ENCODE assay signal across 13 mouse cellular contexts in the genomic region with DNA sequence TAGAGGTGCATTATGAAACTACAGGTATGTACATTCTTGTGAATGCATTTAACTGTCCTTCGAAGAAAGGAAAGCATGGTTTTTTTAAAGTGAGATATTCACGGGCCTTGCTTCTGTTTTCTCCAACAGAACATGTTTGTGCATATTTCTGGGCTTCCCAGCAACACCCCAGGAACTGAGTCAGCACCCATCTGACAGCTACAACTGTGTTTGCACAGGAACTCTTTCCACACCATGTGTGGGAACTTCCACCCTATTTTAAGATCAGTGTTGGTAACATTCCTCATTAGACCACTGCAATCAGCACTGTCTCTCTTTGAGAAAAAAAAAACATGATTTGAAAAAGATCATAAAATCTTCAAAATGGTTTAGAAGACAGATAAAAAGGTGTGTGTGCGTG.
DNase-seq lines count a peak whose midpoint lies in the region; ATAC-seq lines count a peak whose summit lies in the region.
"Had no signal": no experiment of that assay in that cellular context is flagged by ENCODE, and none has a peak within 500 bp of the region (broad histone marks: within the 10 kb centered on the region; RNA-seq: fewer than 3 reads in every experiment).

No protein-coding gene starts in this region.

- DNase-seq in layer of hippocampus, adult 11-12 months (ENCODE audit: low spot score), result peak; percentile 35
- DNase-seq in layer of hippocampus, postnatal 10 days (ENCODE audit: low spot score in 2 of 2), result no peak
- peak; percentile 7 to 71 for DNase-seq in left cerebral cortex, adult 8-10 months (ENCODE audit: low spot score in 2 of 2)
- peak; percentile 50 to 69 for DNase-seq in right cerebral cortex, postnatal 36 days (ENCODE audit: low spot score in 2 of 2)
- no peak for DNase-seq in heart, postnatal 25 days (ENCODE audit: low spot score)
- no peak for DNase-seq in testis, postnatal 14 days (ENCODE audit: low spot score)
- DNase-seq in cerebellum, adult 8-10 months, result no peak
- DNase-seq: adrenal gland, postnatal 10 days; cerebellum, postnatal 36 days; gastrocnemius, postnatal 36 days; kidney, adult 9 months had no signal

- peak; percentile 27 to 42; a peak in 2 of 4 replicates for ATAC-seq in hematopoietic stem cell, adult 5-6 weeks (replicated peaks in 1 of 2; ENCODE audit: insufficient read depth in 1 of 2, low FRiP score in 2 of 2, low TSS enrichment in 1 of 2, low read depth in 1 of 2, poor library complexity in 2 of 2, severe bottlenecking in 2 of 2)
- ATAC-seq: midbrain, embryonic 13.5 days had no signal

- intact Hi-C loops in heart, postnatal 25 days (cut with DNase I), result no loop called here

Comparison
In these comparisons a context has a peak if more than half of its experiments do, and no peak if none do; other contexts are left out.
1. DNase-seq: peak in layer of hippocampus, adult 11-12 months (single experiment), left cerebral cortex, adult 8-10 months (2 of 2) and right cerebral cortex, postnatal 36 days (2 of 2); none in layer of hippocampus, postnatal 10 days (0 of 2), heart, postnatal 25 days (single experiment), testis, postnatal 14 days (single experiment) and cerebellum, adult 8-10 months (single experiment).